Mouse (Mus musculus) bone marrow, adult 2 months (tissue): ENCODE data around the gene Afap1. TPM values are rescaled to one million over a fixed set of nuclear protein-coding genes. Genes with fewer than 3 reads are reported as not detected.
A peak's percentile ranks its signal among the peaks of the same experiment; 100 is the strongest.

Experiments
- H3K27ac ChIP-seq: fragments of 200-500 bp; 2 replicates; pipeline ENCODE4 v1.5.1; 2012; ENCODE audit warnings: low read depth, mild to moderate bottlenecking, control low read depth, inconsistent platforms, low read length; ENCODE audit not compliant: control insufficient read depth, poor library complexity, insufficient read depth
- H3K4me1 ChIP-seq: fragments of 200-500 bp; 2 replicates; pipeline ENCODE4 v1.6.1; 2011; ENCODE audit warnings: low read length; ENCODE audit not compliant: control insufficient read depth, insufficient read depth
- H3K4me3 ChIP-seq: fragments of 200-500 bp; replicated peaks from 2 replicates; pipeline ENCODE3; 2011; ENCODE audit warnings: mild to moderate bottlenecking, low read depth, low read length, control low read depth; ENCODE audit not compliant: control insufficient read depth
- CTCF ChIP-seq: fragments of 200-500 bp; IDR thresholded peaks from 2 replicates; pipeline ENCODE4 v1.5.1; 2011; ENCODE audit warnings: low read length, control low read depth; ENCODE audit not compliant: control insufficient read depth, insufficient read depth
- POLR2A ChIP-seq: fragments of 200-500 bp; IDR thresholded peaks from 2 replicates; pipeline ENCODE4 v1.6.1; 2011; ENCODE audit warnings: low read depth, mild to moderate bottlenecking, control low read depth, low read length, borderline replicate concordance; ENCODE audit not compliant: control insufficient read depth
- WGBS: fragments of 180-500 bp; shearing (Covaris S2); methylation state at CpG from one replicate; pipeline ENCODE4 v1.1.7; 2018; 5-methylcytosine and 5-hydroxymethylcytosine counted together
- polyA plus RNA-seq: library from polyadenylated mRNA; stranded (reverse); fragments of >200 nt; gene quantifications from 2 replicates; pipeline ENCODE4 v1.2.4, GENCODE M21; 2011; ENCODE audit warnings: low replicate concordance; ENCODE audit not compliant: missing spikeins, insufficient read depth, insufficient read length

Gene Afap1
- polyA plus RNA-seq, 1 experiment: 5.4 TPM

DNA sequence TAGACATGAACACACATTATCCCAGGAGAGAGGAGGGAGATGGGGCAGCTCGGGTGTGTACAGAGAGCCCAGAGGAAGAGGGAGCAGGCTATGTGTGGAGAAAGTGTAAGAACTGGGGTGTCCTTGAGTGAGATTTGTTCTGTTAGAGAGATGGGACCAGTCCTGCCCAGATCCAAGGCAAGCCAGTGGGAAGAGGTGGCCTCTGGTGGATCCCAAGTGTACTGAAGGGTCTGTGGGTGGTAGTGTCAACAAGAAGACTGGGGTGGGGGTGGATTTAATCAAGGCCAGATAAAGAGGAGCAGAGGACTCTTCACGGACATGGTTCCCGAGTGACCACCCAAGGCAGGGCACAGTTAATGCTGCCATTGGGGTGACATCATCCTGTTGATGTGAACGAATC is 54.3 kb downstream of the Afap1 start:
- 83% methylated on average over 4 of the region's 4 CpGs for WGBS
- no peak overlapping the region for H3K4me3 ChIP-seq
- H3K27ac ChIP-seq: no peak overlapping the region
- no peaks in the 10 kb centered on the region for H3K4me1 ChIP-seq
- TF ChIP-seq POLR2A: no peak

DNA sequence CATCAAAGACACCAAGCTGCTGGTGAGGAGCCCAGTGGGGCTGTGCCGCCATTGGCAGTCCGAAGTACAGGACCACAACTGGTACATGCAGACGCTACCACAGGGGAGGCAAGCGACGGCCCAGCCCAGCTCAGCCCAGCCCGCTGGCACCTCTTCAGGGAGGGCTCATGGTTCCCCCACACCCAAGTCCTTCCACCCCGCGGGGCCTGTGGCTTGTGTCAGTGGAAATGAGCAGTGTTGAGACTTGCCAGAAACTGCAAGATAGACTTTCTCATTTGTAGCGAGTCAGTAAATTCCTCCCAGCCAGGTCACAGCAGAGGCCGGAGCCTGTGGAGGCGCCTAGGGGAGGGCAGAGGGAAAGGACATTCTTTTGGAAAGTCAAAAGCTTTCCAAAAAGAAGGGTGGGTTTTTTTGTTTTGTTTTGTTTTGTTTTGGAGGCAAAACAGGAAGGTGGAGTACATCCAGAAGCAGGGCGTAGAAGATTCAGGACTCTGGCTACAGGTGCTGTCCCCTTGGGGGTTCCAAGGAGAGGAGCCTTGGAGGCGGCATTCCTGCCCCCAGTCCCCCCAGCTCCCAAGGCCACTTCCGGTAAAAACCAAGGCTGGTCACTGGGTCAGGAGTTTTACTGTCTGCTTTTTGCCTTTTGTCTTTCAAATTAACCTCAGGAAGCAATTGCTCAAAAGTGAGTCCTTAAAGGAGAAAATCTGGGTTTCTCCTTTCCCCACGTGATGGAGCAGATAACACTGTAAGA is 55.3 kb downstream of the Afap1 start:
- WGBS: 83% methylated on average over 15 of the region's 15 CpGs
- H3K27ac ChIP-seq: no peak overlapping the region
- no peaks in the 10 kb centered on the region for H3K4me1 ChIP-seq
- no peak overlapping the region for H3K4me3 ChIP-seq
- TF ChIP-seq POLR2A (no peak), CTCF (no peak)

DNA sequence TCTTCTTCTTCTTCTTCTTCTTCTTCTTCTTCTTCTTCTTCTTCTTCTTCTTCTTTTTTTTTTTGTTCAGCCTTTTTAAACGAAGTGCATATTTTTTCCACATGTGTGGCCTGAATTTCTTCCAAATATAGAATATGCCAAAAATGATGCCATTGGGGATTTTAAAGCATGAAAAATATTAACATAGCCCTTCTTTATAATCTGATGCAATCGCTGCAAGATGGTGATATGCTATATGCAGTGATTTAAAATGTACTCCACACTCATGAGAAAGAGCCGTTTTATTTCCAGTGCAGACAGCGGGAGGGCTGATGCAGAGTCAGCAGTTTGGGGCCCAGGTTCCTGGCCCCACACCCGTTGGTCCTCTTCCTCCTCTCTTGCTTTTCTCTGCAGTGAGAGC is 55.9 kb downstream of the Afap1 start:
- Histone ChIP-seq H3K27ac (no peak overlapping the region), H3K4me1 (no peaks in the 10 kb centered on the region), H3K4me3 (no peak overlapping the region)
- TF ChIP-seq CTCF (no peak), POLR2A (no peak)
- 61% methylated on average over 5 of the region's 5 CpGs for WGBS

DNA sequence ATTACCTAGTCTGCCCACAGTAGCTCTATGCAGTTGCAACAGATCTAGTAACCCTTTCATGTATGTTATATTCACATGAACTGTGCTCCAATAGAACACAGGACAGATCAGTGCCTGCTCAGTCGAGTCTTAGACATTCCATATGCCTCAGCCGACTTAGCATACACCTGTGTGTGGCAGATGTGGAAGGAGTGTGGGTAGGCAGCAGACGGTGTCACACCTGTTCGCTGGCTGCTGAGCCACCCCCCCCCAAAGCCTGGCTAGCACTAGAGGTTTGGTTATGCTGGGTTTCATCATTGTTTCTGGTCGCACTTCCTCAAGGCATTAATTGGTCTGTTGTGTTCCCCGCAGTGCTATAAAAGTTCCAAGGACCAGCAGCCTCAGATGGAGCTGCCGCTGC is 57.4 kb downstream of the Afap1 start:
- H3K4me3 ChIP-seq: no peak overlapping the region
- no peak for TF ChIP-seq POLR2A
- WGBS: 71% methylated on average over 7 of the region's 7 CpGs
- H3K4me1 ChIP-seq: no peaks in the 10 kb centered on the region
- H3K27ac ChIP-seq: no peak overlapping the region

DNA sequence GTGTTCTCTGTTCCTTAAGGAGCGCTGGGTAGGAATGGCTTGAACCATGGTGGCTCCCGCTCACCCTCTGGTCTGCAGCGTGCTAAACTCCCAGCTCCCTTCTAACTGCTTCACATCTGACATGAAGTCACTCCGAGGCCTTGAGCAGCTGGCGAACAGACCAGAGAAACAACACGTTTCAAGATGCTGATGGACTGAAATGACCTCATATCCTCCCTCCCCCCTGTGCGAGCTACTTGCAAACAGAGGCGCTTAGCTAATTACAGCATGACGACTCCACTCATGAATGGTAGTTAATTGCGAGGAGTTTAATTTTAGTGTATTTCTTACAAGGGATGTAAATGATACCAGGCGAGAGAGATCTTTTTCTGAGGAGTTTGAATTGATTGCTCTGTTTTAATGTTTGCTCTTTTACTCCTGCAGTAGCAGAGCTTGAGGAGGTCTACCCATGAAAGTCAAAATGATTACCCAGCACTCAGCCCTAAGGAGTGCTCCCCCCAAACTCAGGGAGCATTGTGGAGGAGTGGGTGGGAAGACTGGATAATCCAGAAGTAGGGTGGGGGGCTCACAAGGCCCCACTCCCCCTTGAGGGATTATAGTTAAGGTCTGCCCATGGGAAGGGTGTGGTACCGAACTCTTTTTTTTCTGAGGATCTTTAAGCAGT is 61.1 kb downstream of the Afap1 start:
- 84% methylated on average over 12 of the region's 12 CpGs for WGBS
- no peak overlapping the region for H3K27ac ChIP-seq
- H3K4me1 ChIP-seq: no peaks in the 10 kb centered on the region
- H3K4me3 ChIP-seq: no peak overlapping the region
- TF ChIP-seq POLR2A: no peak

DNA sequence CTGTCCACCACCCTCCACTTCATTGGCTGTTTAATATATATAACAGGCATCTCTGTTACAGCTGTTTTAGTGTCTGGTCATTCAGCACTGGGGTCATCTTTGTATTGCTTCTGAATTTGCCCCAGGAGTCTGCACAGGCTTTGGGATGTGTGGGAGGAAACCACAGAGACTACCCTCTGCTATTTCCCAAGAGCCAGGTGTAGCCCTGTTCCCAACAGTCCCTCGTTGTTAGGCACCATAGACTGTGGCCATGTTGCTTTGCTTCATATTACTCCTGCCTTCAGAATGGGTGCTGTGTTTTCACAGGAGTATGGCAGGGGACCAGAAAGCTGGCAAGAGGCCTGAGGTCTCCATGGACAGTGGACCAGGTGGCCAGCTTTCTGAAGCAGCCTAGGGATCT is 63.1 kb downstream of the Afap1 start:
- TF ChIP-seq CTCF: no peak
- H3K4me3 ChIP-seq: no peak overlapping the region
- H3K27ac ChIP-seq: no peak overlapping the region
- peaks cover 2% of the 10 kb centered on the region; the same call in 1 of the 2 replicates for H3K4me1 ChIP-seq
- 36% methylated on average over 1 of the region's 1 CpGs for WGBS

DNA sequence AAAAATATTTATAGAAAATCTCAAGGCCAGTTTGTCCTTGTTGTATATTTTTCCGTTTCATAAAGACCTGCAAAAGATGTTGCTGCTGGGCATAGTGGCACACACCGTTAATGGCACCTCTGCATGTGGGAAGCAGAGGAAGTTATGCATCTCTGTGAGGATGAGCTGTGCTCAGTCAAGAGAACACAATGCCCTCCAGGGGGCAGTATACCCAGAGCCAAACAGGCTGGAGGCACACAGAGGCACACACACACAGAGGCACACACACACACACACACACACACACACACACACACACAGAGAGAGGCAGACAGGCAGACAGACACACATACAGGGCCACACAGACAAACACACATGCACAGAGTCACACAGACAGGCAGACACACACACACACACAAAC is 65.6 kb downstream of the Afap1 start:
- 65% methylated on average over 2 of the region's 2 CpGs for WGBS

DNA sequence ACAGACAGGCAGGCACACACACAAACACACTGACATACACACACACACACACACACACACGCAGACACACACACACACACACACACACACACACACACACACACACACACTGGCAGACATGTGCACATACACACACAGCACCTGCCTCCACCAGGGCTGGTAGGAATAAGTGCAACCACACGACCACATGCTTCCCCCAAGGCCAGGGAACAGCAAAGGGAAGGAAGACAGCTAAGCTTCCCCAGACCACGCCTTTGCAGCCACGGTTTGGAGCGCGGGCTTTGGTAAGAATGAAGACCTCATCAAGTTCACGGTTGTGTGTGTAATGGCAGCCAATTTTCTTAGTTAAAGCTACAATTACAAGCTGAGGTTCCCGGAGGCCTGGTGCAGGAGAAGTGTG is 67.0 kb downstream of the Afap1 start:
- TF ChIP-seq CTCF (no peak), POLR2A (no peak)
- H3K27ac ChIP-seq: no peak overlapping the region
- H3K4me3 ChIP-seq: no peak overlapping the region
- peaks cover 2% of the 10 kb centered on the region; the same call in 1 of the 2 replicates for H3K4me1 ChIP-seq
- WGBS: 10% methylated on average over 8 of the region's 8 CpGs

More for the DNA sequence above, 65.6 kb downstream of the Afap1 start:
- TF ChIP-seq POLR2A (no peak), CTCF (peak; percentile 29; the same call in 1 of the 2 replicates)
- Histone ChIP-seq H3K27ac (no peak overlapping the region), H3K4me3 (no peak overlapping the region), H3K4me1 (peaks cover 2% of the 10 kb centered on the region; the same call in 1 of the 2 replicates)
